Mouse (Mus musculus): ENCODE results near the gene Gadd45gip1. TPM values are rescaled to one million over a fixed set of nuclear protein-coding genes. Genes with fewer than 3 reads are reported as not detected.

Gene Gadd45gip1
- polyA plus RNA-seq, 1 experiment = 45.5 TPM

- Histone ChIP-seq H3K4me1 (ENCODE audit: control insufficient read depth, insufficient read depth, low read length) (no peaks in the 10 kb centered on the region), H3K4me3 (replicated peaks; ENCODE audit: insufficient read depth, low read depth, low read length) (no peak overlapping the region), H3K27ac (ENCODE audit: insufficient read depth, low read length) (no peak overlapping the region), H3K27me3 (ENCODE audit: control insufficient read depth, insufficient read depth, low read length) (no peaks in the 10 kb centered on the region)
- TF ChIP-seq CTCF (IDR thresholded peaks at IDR 0.05; ENCODE audit: borderline replicate concordance, insufficient read depth, low read depth, low read length) (no peak), POLR2A (IDR thresholded peaks at IDR 0.05; ENCODE audit: borderline replicate concordance, insufficient read depth, low read length) (no peak)
- WGBS = 73% methylated on average over 4 of the region's 4 CpGs
- no peak for DNase-seq
Observed at GRCm38 (mm10) chr8:84884728-84885127, 53.4 kb downstream of the Gadd45gip1 start.

Other genes starting within 250 kb of the Gadd45gip1 start
- gene Ier2, start 168.7 kb upstream of the Gadd45gip1 start, polyA plus RNA-seq (2012; rRNA removed) = 13.9 and 15.1 TPM in 2 replicates
- gene Trmt1, start 145.2 kb upstream of the Gadd45gip1 start, polyA plus RNA-seq (2012; rRNA removed) = 144 and 148 TPM in 2 replicates
- gene Nacc1, start 143.7 kb upstream of the Gadd45gip1 start, polyA plus RNA-seq (2012; rRNA removed) = 91.0 and 93.9 TPM in 2 replicates
- gene Lyl1, start 130.1 kb upstream of the Gadd45gip1 start, polyA plus RNA-seq (2012; rRNA removed) = 1.7 TPM in 2 replicates
- gene G430095P16Rik, start 108.5 kb upstream of the Gadd45gip1 start, polyA plus RNA-seq (2012; rRNA removed) = 0.27 and 0.33 TPM in 2 replicates
- gene Nfix, start 31.2 kb upstream of the Gadd45gip1 start, polyA plus RNA-seq (2012; rRNA removed) = 98.5 and 105 TPM in 2 replicates
- 16.1 and 16.2 TPM in 2 replicates for gene Dand5, start 8.7 kb upstream of the Gadd45gip1 start, polyA plus RNA-seq (2012; rRNA removed)
- gene Rad23a, start 9.1 kb downstream of the Gadd45gip1 start, polyA plus RNA-seq (2012; rRNA removed) = 117 and 120 TPM in 2 replicates
- 343 and 394 TPM in 2 replicates for gene Calr, start 15.4 kb downstream of the Gadd45gip1 start, polyA plus RNA-seq (2012; rRNA removed)
- gene Farsa, start 25.5 kb downstream of the Gadd45gip1 start, polyA plus RNA-seq (2012; rRNA removed) = 69.9 and 72.0 TPM in 2 replicates
- 6.0 and 7.5 TPM in 2 replicates for gene Syce2, start 40.6 kb downstream of the Gadd45gip1 start, polyA plus RNA-seq (2012; rRNA removed)
- gene Gcdh, start 62.4 kb downstream of the Gadd45gip1 start, polyA plus RNA-seq (2012; rRNA removed) = 88.2 and 95.2 TPM in 2 replicates
- gene Klf1, start 70.4 kb downstream of the Gadd45gip1 start, polyA plus RNA-seq (2012; rRNA removed) = 0.31 and 0.41 TPM in 2 replicates
- gene Dnase2a, start 77.0 kb downstream of the Gadd45gip1 start, polyA plus RNA-seq (2012; rRNA removed) = 9.1 and 10.5 TPM in 2 replicates
- gene Mast1, start 105.8 kb downstream of the Gadd45gip1 start, polyA plus RNA-seq (2012; rRNA removed) = 115 and 129 TPM in 2 replicates
- gene Rtbdn, start 115.5 kb downstream of the Gadd45gip1 start, polyA plus RNA-seq (2012; rRNA removed) = 6.8 and 7.9 TPM in 2 replicates
- gene Gm49661, start 137.9 kb downstream of the Gadd45gip1 start, polyA plus RNA-seq (2012; rRNA removed) = not detected in 2 replicates
- 345 and 351 TPM in 2 replicates for gene Prdx2, start 138.1 kb downstream of the Gadd45gip1 start, polyA plus RNA-seq (2012; rRNA removed)
- gene Rnaseh2a, start 138.2 kb downstream of the Gadd45gip1 start, polyA plus RNA-seq (2012; rRNA removed) = 58.7 and 61.5 TPM in 2 replicates
- 12.8 and 13.5 TPM in 2 replicates for gene Junb, start 147.2 kb downstream of the Gadd45gip1 start, polyA plus RNA-seq (2012; rRNA removed)
- gene Hook2, start 159.1 kb downstream of the Gadd45gip1 start, polyA plus RNA-seq (2012; rRNA removed) = 14.1 and 14.2 TPM in 2 replicates
- gene Best2, start 183.0 kb downstream of the Gadd45gip1 start, polyA plus RNA-seq (2012; rRNA removed) = 0.06 and 0.07 TPM in 2 replicates
- 291 and 296 TPM in 2 replicates for gene Asna1, start 193.8 kb downstream of the Gadd45gip1 start, polyA plus RNA-seq (2012; rRNA removed)
- 138 and 150 TPM in 2 replicates for gene Trir, start 195.3 kb downstream of the Gadd45gip1 start, polyA plus RNA-seq (2012; rRNA removed)
- gene Tnpo2, start 205.4 kb downstream of the Gadd45gip1 start, polyA plus RNA-seq (2012; rRNA removed) = 92.0 and 97.9 TPM in 2 replicates
- 27.7 and 29.3 TPM in 2 replicates for gene Fbxw9, start 228.5 kb downstream of the Gadd45gip1 start, polyA plus RNA-seq (2012; rRNA removed)
- 1.3 TPM in 1 of 2 replicates, not detected in the other for gene Gm5741, start 236.5 kb downstream of the Gadd45gip1 start, polyA plus RNA-seq (2012; rRNA removed)
- gene Dhps, start 240.2 kb downstream of the Gadd45gip1 start, polyA plus RNA-seq (2012; rRNA removed) = 69.7 and 71.6 TPM in 2 replicates
- 98.0 and 102 TPM in 2 replicates for gene Wdr83os, start 249.2 kb downstream of the Gadd45gip1 start, polyA plus RNA-seq (2012; rRNA removed)
- 54.4 and 54.9 TPM in 2 replicates for gene Wdr83, start 249.8 kb downstream of the Gadd45gip1 start, polyA plus RNA-seq (2012; rRNA removed)